Mouse (Mus musculus) layer of hippocampus, adult 9-10 months (tissue): ENCODE data around the gene Tap2.

ENCODE experiments used
- DNase-seq: peaks from one replicate; pipeline ENCODE4 v3.0.0; 2022; ENCODE audit warnings: low spot score

The Tap2 gene

DNA sequence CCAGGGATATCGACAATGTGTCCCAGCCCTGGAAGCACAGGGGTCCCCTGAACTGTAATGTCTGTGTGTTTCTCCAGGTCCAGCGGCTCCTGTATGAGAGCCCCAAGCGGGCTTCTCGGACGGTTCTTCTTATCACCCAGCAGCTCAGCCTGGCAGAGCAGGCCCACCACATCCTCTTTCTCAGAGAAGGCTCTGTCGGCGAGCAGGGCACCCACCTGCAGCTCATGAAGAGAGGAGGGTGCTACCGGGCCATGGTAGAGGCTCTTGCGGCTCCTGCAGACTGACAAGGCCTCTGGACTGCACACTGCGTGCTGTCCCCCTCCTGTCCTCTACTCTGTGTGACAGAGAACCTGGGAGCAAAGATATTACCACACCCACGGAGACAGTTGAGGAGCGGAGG, 6.8 kb upstream of the Tap2 start:
- DNase-seq: no peak

DNA sequence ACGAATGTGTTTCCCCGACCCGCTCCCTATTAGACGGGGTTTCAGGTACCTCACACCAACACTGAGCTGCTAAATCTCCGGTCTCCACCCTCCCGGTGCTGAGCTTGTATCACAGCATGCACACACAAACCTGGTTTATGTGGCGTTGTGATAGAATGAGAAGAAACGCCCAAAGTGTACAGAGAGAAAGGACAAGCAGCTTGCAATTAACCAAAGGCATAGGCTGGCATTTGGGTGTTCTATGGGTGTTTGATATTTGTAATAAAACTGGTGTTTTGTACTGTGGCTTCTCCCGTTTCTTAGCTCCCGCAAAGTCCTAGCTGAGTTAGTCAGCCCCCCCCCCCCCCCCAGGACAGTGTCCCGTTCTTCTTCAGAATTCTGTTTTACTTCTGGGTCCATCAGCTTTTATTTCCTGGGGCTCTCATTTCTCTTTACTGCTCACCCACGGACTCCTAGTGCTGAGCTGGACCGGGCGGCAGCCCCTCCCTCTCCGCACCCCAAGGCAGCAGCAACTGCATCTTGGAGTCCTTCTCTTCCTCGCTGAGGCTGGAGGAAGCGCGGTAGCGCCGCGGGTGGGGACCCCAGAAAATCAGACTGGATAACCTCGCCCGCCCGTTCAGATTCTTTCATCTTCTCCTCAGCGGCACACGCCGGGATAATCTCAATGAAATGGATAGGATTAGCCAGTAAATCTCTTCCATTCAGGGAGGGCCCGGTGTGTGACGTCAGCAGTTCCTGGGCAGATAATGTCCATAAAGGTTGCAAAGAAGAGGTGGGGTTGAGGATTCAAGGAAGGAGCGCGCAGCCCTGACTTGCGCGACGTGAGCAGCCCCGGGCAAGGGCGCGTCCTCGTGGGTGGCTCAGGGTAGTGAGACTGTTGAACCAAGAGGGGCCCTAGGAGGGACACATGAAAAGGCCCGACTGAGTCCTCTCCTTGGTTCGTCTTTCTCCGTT, 6.1 kb upstream of the Tap2 start, which contains the start of gene Psmb8:
TSS of gene Psmb8 (plus strand) at position 781 of the 954 bp plus-strand sequence.
- DNase-seq: peak; percentile 74

DNA sequence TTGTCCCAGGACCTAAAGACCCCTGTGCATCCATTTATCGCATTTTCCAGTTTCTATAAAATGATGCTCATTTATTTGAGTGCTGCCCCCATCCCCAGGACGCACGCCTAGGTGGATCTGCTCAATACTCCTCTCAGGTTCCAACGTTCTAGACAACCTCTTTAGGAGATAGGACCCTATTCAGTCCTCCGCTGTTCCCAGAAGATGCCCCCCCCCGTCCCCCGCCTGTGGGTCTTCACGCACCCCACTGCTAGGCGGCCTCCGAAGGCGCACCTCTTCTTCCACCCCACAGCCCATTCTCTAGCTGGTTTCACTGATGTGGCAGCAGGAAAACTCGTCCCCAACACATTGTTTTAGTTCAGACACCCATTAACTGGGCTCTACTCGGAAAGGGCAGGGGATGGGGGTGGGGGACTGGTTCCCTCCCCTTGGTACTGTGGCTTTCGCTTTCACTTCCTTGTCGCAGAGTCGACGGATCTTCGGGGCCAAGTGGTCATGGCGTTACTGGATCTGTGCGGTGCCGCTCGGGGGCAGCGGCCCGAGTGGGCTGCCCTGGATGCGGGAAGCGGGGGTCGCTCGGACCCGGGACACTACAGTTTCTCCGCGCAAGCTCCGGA, 5.3 kb upstream of the Tap2 start:
- no peak for DNase-seq

DNA sequence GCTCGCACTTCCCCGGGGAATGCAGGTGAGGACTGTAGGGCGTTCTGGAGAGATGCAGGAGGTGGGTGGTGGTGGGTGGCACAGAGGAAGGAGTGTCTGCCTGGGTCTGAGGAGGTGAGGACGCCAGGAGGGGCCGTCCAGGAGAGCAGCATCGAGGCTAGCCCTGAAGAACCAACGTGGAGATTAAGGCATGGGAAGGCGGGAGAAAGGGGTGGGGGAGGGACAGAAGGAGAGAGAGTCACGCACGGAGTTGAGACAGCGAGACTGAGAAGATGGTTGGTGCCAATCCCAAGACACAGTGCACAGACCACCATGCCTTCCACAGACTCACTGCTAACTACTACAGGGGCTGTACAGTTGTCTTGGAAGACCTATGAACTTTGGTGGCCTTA, 4.8 kb upstream of the Tap2 start:
- no peak for DNase-seq

DNA sequence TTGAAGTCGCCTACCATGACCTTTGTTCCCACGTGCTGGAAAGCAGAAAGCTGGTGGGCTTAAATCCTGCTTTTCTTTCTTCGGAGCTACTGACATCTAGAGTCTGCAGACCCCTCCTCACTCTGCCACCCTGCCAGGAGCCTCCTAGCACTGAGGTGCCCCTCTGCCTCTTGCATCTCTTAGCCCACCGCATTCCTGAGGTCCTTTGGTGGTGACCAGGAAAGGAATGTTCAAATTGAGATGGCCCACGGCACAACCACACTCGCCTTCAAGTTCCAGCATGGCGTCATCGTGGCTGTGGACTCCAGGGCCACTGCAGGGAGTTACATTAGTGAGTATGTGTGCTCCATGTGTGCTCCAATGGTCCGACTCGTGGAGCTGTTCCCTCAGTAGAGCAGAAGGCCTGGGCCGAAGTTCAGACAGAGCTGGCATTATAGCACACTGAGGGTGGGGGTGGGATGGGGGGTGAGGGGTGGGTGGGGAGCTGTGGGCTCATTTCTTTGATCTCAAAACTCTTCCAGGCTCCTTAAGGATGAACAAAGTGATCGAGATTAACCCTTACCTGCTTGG, 4.2 kb upstream of the Tap2 start:
- no peak for DNase-seq

DNA sequence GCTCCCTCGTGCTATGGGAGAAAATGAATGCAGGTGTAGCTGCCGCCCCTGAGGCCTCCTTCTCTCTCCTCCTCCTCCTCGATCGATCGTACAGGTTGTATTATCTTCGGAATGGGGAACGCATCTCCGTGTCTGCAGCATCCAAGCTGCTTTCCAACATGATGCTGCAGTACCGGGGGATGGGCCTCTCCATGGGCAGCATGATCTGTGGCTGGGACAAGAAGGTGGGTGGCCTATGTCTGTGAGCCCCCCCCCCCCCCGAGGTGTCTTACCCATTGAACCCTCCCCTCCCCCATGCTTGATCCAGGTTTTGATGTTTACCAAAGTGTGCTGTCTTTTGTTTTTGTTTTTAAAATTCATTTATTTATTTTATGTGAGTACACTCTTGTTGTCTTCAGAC, 3.3 kb upstream of the Tap2 start:
- no peak for DNase-seq

DNA sequence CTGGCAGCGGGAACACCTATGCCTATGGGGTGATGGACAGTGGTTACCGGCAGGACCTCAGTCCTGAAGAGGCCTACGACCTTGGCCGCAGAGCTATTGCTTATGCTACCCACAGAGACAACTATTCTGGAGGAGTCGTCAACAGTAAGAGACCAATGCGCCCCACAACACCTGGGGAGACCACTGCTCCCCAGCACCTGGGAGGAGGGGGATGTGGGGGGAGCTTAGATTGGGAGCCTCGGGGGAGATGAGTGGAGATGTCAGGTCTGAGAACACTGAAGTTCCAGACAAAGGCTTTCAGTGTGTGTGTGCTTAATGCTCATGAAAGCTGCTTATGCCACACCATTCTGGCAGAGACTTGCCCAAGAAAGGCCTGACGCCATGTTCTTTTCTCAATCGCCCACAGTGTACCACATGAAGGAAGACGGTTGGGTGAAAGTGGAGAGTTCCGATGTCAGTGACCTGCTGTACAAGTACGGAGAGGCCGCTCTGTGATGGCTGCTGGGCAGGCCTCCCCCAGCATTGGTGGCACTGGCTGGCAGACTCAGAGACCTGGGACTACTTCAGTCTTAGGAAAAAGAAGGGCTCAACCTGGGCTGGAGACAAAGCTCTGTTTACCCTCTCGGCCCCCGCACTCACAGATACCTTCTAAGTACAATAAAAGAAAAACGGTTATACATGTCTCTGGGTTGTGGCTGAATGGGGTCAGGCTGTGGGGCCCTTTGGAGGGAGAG, 2.4 kb upstream of the Tap2 start:
- no peak for DNase-seq

DNA sequence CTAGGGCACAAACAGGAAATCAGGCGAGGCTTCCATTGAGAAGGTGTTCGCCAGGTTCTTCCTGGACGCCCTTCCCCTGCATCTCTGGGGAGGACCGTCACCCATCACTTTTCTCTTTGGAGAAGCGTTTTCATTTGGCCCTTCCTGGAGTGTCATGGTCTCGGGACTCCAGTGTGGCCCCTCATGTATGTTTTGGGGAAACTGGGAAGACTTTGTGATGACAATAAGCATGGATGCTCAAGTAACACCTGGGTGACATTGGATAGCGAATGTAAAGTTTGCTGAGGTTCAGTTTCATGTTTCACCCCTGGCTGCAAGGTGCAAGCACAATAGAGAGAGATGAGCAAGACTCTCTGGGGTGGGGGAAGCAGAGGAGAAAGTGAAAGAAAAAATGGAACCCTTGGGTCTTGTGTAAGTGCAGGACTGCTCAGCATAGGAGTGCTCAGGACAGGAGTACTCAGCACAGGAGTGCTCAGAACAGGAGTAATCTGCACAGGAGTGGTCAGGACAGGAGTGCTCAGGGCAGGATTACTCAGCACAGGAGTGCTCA, 1.7 kb upstream of the Tap2 start:
- no peak for DNase-seq

DNA sequence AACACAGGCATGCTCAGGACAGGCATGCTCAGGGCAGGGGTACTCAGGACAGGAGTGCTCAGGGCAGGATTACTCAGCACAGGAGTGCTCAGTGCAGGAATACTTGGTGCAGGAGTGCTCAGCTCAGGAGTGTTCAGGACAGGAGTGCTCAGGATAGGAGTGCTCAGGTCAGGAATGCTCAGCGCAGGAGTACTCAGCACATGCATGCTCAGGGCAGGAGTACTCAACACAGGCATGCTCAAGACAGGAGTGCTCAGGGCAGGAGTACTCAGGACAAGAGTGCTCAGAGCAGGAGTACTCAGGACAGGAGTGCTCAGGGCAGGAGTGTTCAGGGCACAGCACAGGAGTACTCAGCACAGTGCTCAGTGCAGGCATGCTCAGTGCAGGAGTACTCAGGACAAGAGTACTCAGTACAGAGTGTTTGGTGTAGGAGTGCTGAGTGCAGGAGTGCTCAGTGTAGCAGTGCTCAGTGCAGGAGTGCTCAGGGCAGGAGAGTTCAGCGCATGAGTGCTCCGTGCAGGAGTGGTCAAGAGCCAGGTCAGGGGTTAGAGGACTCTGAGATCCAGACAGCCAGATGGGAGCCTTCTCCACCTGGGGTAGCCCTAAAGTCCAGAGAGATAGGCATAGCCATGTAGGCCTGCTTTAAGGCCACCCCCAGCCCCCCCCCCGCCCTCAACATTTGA, 426 bp upstream of the Tap2 start:
- DNase-seq: no peak

DNA sequence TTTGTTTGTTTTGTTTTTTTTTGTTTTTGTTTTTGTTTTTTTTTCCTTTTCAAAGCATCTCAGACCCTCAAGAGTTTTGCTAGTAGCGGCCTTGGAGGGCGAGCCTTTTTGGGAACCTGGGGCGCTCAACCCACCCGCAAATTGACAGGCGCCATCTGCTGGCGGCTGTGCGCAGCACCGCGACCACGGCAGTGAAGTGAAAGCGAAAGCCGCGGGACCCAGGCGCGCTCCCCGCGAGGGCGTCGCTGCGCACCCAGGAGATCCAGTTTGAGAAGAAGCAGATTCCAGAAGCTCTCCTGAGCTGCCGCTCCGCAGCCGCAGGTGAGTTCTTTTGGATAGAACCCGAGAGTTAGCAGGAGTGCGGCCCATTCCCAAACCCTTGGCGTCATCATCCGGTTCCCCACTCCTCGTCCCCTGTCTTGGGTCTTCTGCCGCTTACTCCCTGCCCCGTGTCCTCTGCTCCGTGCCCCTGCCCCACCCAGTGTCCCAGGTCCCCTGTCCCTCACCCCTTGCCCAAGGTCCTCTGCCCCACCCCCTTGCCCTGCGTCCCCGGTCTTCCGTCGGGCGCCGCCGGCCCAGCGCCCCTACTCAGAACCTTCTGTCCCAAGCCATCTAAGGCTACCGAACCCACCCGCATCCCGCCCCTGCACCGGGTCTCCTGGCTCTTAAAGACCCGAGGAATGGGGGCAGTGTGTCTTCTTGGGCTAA, 1.1 kb downstream of the Tap2 start:
- DNase-seq: peak; percentile 68

DNA sequence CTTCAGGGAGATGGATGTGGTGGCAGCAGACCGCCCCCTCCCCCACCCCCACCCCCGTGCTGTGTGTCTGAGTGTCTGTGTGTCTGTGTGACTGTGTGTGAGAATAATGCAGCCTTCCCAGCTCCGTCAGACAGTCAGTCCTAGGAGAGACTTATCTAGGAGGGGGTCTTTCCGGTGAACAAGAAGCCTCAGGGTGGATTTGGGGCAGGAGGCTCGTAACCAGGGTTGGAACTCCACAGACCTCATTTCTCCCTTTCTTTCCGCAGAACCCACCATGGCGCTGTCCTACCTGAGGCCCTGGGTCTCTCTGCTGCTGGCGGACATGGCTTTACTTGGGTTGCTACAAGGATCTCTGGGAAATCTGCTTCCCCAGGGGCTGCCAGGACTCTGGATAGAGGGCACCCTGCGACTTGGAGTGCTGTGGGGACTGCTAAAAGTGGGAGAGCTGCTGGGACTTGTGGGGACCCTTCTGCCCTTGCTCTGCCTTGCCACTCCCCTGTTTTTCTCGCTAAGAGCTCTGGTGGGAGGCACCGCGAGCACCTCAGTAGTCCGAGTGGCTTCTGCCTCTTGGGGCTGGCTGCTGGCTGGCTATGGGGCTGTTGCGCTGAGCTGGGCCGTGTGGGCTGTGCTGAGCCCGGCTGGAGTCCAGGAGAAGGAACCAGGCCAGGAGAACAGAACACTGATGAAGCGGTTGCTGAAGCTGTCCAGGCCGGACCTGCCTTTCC, 1.9 kb downstream of the Tap2 start:
- DNase-seq: no peak

DNA sequence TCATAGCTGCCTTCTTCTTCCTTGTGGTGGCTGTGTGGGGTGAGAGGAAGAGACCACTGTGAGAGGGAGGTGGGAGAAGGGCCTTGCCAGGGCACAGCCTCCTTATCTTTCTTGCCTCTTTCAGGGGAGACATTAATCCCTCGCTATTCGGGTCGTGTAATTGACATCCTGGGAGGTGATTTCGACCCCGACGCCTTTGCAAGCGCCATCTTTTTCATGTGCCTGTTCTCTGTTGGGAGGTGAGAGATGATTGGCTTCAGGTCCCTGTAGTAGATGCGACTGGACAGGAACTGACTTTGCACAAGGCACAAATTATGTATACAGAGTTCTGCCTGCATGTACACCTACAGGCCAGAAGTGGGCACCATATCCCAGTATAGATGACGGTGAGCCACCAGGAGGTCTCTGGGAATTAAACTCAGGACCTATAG, 2.4 kb downstream of the Tap2 start:
- DNase-seq: no peak

DNA sequence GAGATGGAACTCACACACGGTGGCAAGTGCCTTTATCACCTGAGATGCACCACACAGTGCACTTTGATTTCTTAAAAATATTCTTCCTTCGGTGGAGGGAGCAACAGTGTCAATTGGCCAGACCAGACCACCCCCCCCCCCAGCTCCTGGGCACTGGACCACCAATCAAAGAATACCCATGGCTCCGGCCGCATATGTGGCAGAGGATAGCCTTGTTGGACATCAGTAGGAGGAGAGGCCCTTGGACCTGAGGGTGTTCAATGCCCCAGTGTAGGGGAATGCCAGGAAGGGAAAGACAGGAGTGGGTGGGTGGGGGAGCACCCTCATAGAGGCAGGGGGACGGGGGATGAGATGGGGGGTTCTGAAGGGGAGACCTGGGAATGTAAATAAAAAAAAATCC, 3.4 kb downstream of the Tap2 start:
- no peak for DNase-seq

DNA sequence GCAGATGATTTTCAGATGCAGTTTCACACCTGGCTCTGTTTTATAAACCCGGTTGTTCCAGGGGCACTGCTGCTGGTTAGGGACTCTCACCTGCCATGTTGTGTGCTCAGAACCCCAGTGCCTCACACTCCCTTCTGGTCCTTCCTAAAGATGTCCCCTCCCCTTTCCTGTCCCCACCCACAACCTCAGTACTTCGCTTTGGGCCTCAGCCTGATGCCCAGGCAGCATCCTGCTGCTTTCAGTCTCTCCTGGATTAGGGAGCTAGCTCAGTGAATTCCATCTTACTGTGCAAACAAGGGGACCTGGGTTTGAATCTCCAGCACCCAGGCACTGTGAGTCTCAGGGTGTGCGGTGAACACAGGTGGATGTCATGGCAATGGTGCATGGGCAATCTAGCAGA, 4.1 kb downstream of the Tap2 start:
- DNase-seq: no peak

DNA sequence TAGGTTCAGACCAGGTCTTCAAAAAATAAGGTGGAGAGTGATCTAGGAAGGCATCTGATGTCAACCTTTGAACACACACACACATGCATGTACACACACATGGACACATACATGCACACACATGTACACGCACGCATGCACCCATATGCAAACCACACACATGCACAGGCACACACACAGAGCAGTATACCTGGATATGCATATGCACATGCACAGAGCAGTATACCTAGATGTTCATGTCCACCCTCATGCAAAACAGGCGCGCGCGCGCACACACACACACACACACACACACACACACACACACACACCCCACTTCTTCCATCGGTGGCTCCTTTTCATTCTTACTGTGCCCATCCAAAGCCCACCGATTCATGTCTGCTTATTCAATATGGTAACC, 4.5 kb downstream of the Tap2 start:
- DNase-seq: no peak

DNA sequence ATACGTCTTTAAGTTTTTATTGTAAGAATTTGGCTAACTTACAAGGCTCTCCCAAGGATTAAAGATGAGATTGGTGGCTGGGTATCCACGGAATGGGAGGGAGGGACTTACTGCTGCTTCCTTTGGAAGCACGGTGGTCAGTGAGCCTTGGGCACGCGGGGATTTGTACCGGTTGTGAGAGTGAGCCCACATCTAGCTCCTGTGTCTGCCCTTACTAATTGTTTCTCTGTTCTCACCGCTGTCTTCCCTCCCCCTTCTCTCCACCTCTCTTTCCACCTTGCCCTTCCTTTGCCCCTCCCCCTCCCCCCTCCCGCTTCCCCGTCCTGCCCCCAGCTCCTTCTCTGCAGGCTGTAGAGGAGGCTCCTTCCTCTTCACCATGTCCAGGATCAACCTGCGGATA, 5.1 kb downstream of the Tap2 start:
- no peak for DNase-seq

DNA sequence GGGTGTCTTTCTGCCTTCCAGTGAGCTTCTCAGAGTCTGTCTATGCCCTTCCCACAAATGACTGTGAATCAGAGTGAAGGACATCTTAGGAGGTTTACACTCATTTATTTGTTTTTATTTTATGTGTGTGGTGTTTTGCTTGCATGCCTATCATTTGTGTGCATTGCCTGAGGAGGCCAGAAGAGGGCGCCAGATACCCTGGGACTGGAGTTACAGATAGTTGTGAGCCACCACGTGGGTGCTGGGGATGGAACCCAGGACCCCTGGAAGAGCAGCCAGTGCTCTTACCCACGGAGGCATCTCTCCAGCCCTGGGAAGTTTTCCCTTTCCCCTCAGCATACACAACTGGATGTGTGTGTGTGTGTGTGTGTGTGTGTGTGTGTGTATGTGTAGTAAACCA, 6.4 kb downstream of the Tap2 start:
- DNase-seq: no peak

DNA sequence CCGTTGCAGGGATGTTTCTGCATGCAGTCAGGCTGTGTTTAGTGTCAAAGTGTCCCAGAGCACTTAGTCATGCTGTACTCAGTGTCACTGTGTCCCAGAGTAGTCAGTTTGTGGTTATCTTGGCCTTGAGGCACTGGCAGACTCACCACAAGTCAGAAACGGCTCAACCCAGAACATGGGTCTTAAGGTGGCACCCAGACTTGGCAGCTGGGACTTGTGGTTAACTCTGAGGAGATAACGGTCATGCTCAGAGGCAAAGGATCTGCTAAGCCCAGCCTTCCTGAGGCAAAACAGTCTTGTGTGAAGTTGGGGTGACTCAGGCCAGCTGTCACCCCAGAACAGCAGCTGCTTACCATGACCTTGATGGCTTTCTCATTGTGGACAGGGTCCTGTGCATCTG, 7.3 kb downstream of the Tap2 start:
- no peak for DNase-seq

DNA sequence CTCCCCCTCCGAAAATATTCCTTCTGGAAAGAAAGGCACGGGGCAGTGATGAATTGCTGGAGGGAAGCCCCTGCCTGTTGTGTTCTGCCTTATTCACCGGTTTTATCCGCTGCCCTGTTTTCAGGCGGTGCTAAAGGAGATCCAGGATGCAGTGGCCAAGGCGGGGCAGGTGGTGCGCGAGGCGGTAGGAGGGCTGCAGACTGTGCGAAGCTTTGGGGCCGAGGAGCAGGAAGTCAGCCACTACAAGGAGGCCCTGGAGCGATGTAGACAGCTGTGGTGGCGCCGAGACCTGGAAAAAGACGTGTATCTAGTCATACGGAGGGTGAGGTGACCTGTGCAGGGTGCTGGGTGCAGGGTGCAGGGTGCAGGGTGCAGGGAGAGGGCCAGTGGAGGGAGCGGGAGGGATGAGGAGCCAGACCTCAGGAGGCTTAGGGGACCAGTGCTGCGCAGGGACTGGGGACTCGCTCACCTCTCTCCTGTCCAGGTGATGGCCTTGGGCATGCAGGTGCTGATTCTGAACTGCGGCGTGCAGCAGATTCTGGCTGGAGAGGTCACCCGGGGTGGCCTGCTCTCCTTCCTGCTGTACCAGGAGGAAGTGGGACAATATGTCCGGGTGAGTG, 8.5 kb downstream of the Tap2 start:
- DNase-seq: no peak

DNA sequence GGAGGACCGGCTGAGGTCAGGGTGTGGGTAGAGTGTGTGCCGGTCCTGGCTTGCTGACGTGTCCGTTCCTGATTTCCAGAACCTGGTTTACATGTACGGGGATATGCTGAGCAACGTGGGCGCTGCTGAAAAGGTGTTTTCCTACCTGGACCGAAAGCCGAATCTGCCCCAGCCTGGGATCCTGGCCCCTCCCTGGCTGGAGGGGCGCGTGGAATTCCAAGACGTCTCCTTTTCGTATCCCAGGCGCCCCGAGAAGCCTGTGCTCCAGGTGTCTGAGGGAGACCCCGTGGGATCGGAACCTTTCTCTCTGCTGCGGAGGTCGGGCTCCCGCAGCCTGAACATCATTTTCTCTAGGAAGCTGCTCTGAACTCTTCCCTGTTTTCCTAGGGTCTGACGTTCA, 10.6 kb downstream of the Tap2 start:
- DNase-seq: no peak
